Mouse (Mus musculus) MN1 (cell line): ENCODE measurements at regions not wholly inside any gene's neighbourhood (a gene's known extent, or its start where the extent isn't known, plus 50 kb on each side); places are given as distances from the start of the nearest gene placed in this dataset.

Experiments
- DNase-seq: peaks from one replicate; pipeline ENCODE4 v3.0.0-alpha.2; 2016; ENCODE audit warnings: low spot score

DNA sequence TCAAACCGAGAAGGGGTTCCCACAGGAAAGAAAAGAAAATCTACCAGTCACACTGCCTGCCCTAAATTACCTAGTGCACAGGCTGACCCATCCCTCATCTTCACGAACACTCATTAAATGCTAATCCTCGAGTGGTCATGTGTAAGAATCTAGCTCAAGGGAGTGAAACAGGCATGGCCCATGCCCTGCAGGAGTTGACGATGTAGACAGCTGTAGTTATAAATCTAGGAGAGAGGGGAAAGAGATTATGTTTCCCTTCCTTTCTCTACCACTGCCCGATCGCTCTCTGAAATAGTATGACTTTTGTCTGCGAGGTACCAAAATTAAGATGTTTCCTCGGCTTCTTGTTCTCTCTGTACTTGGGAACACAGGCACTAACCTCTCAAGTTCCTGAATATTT, 249.2 kb downstream of the Epha4 start:
- DNase-seq, result no peak

DNA sequence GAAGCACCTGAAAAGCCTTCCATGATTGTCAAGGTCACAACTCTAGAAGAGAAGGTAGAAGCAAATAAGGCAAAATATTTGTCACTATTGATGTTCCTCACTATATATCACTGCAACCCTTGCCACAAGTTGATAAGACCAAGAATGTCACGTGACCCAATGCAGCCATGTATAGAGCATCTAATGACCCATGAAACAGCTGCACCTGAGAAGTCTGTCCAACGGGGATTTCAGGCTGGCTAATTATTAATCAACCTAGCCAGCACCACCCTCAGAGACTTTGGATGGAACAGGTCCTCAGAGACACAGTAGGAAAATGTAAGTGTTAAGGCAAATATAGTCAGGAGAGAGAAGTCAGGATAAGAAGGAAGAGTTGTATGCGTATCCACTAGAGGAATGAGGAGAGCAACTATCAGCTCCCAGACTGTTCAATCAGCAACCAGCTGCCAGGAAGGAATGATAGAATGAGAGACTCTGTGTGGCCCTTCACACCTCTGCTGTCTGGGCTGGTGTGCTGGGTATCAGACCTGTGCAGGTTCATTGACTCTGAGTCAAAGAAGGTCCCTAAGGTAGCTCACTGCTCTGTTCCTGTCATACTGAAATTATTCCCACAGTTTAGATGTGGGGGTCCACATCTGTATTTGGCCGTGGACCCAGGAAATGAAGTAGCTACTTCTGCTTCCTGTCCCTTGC, 247.4 kb downstream of the Epha4 start:
- no peak for DNase-seq

DNA sequence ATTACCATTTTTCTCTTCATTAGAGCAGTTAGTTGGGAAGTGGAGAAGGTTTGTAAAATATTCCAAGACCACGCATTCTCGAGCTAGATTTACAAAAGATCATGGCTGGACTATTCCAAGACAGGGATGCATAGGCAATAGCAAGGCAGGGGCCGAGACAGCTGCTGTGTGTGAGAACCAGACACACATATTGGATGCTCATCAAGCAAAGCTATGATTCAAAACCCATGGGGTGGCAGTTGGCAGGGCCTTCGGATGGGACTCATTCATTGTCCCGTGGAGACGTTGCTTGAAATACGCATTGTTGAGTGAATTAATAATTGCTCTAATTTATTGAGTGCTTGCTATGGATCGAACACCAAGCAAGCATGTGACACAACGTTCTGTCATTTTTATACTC, 239.6 kb downstream of the Epha4 start:
- no peak for DNase-seq

DNA sequence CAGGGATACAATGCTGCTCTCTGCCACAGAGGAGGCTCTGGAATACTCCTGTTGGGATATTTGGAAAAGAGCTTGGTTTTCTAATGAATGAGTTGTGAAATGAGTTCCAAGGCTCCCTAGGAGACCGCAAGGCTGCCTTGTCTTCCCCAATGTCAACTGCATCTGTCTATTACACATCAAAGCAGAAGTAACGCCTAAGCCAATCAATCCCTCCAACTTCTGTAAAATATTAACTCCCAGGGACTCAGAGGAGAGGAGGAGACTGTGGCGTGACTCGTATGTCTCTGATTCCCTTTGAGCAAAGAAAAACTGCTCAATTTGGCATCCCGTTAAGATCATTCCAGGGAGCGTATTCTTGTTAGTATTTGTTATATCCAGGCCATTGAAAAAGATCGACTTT, 235.3 kb downstream of the Epha4 start:
- DNase-seq, result no peak

DNA sequence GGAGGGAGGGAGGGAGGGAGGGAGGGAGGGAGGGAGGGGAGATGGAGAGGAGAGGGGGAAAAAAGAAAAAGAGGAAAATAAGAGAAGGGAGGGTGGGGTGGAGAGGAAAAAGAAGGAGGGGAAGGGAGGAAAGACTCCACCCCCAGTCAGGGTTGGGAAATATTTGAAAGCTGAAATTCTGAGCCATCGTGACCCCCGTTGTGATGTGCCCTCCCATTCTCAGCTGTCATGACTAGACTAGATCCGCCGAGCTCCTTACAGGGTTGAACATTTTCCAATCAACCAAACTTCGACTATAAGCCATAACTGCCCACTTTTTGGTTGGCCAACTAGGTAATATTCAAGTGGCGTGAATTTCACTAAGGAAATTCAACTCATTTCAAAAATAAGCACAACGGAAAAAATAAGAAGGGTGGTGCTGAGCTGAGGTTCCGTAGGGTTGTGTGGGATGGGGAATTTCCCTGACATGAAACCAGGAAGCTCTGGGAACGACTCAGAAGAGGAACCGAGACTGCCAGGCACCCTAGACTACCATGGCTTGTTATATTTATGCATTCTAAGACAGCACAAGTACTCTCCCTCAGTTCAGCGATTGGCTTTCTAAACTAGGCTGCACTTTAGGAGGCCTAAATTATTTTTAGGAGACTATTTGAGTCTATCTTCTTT, 234.4 kb downstream of the Epha4 start:
- DNase-seq, result no peak

DNA sequence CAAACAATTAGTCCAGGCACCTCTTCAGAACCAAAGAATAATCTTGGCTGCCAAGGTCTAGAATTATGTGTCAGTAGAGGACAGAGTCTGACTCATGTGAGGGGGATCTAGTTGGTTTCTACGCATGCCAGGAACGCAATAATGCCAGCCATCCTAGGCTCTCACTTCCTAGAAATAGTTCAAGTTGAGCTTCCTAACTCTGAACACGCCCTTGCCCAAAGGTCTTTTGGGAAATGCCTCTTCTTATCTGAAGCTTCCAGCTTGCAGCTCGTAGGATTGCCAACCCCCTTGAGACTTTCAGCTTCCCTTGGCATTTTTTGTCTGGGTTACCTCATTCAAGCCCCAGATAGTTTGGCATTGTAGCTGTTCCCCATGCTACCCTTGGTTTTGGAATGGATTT, 233.1 kb downstream of the Epha4 start:
- no peak for DNase-seq

DNA sequence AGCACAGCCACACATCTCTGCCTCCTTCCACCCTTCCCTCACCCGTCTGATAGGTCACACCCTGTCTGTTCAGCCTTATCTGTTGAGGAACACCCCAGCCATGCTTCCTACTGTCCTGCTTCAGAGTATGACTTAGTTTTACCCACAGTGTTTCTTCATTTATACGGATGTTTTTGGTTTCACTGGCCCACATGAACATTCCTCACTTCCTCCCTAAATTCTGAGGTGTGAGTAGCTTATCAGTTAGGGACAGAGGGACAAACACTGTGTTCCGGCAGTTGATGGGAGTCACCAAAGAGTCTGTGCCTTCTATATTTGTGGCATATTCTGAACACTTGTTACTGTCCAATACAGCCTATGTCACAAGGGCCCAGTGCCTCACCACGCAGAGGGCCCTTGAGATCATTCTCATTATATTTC, 216.2 kb downstream of the Epha4 start:
- DNase-seq, result no peak

DNA sequence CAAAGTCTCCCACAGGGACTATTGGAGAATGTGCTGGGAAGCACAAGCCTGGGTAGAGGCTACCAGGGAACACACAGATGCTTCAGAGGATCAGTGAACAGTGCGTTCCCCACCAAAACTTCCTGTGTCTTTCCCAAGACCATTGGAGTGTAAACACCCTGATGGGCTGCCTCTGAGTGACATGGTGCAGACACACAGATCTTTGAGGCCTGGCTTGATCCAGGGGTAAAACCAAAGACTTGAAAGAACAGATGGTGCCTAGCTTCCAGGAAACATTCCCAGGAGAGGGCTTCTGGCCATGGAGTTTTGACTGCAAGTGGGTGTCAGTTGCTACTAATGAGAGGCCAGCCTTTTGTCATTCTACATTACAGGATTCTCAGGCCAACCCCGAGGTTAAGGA, 214.1 kb downstream of the Epha4 start:
- DNase-seq, result no peak

DNA sequence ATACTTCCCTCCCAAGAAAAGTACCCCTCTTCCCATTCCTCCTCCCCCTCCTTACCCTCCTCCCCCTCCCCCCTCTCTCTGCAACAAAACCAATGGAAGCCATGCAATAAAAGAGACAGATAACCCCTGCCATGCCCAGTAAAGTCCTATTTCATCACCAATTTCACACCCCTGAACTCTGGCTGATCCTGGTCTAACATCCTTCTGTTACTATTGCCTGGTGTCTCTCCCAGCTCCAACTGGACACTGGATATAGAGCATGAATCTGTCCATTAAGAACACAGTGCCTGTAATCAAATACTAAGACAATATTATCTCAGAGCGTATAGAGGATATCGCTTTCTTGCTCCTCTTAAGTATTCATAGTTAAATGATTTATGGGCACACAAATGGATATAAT, 210.1 kb downstream of the Epha4 start:
- no peak for DNase-seq

DNA sequence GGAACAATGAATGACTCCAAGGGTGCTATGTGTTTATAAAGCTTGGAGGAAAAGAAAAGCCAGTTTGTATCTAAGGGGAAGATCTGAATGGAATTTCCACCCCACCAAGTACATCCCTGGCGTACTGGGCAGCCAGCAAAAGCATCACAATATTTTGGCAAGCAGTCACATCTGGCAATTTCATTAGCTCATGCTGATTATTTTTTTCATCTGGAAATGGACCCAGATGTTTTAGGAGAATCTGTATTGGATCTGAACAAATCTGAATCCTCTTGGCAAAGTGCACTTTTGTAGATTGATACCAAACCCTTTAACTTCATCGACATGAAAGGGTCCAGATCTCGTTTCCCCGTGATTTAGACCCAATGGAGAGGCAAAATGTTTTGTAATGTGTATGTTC, 207.1 kb downstream of the Epha4 start:
- no peak for DNase-seq

DNA sequence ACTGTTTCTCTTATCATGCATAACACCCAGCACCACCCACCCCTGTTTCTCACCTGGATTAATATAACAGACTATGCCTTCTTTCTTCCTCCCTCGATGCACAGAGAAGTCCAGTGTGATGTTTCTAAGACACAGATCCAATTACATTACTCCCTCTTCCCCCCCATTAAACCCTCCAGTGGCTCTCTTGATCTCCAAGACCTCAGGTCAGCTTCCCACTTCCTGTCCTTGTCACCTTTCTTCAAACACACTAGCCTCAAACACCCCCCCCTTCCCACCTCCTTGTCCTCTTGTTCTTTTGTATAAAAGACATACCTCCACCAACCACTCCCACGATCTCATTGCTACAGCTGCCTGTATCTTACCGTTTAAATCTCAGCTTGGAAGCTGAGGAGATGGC, 201.8 kb downstream of the Epha4 start:
- no peak for DNase-seq

DNA sequence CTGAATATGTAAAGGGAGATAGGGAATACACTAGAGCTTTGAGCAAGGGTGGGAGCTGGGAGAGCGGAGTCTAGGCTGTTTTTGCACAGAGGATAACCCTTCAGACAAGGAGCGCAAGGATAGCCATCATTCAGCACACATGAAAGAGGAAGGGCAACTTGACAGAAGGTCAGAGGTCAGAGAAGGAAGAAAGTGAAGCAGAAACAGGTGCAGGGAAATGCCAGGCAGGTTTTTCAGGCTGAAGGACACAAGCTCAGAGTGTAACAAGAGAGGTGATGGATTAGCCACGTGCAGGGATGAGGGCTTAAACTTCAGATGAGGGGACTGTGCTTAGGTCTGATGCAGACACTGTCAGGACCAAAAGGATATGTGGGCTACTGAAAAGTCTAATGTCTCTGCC, 199.5 kb downstream of the Epha4 start:
- DNase-seq, result no peak

DNA sequence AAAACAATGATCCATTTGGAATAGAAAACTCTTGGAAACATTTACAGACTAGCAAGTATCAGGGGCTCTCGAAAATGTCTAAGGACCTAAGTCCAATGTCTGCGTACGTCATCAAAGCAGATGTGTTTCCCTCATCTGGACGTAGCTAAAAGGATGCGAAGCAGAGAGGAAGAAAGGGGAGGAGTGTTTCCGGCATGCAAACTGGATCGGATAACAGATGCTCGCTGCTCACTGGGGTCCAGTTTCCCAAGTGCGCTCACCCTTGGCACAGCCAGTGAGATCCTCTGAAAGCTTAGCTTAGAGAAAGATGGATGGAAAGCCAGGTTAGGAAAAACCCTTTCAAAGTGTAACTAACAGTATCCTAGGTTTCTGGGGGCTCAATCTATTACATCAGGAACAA, 198.7 kb downstream of the Epha4 start:
- DNase-seq, result no peak
